In the genomic region with DNA sequence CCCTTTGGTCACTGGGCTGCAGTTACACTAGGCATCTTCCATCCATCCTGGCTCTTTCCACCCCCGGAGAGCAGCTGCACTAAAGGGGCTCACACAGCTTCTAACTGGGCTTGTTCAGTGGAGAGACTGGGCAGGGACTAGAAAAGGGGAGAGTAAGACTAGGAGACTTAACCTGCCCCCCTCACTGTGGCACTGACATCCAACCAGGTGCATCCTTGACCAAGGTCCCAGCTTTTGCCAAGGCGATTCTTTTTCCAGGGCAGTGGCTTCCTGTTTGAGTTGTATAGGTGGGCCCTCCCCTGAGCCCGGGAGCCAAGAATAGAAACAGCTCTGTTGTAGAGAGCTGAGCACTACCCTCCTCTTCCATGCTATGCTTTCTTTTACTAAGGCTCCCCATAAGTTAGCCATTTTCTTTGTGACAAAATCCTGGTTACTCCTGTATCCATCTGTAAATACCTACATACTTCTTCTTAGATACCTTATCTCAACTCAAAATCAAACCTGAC, we compare ENCODE assay signal across 29 mouse cellular contexts. TPM values are rescaled to one million over a fixed set of nuclear protein-coding genes. Genes with fewer than 3 reads are reported as not detected.
DNase-seq lines count a peak whose midpoint lies in the region; ATAC-seq and TF ChIP-seq lines count a peak whose summit lies in the region.
"Had no signal": no experiment of that assay in that cellular context is flagged by ENCODE, and none has a peak within 500 bp of the region (broad histone marks: within the 10 kb centered on the region; RNA-seq: fewer than 3 reads in every experiment).

No protein-coding gene starts in this region.

- peaks cover 8% of the 10 kb centered on the region for H3K36me3 ChIP-seq in heart, embryonic 12.5 days
- peaks cover 5% of the 10 kb centered on the region; the same call in 1 of the 2 replicates for H3K36me3 ChIP-seq in lung, embryonic 14.5 days (ENCODE audit: insufficient read depth)
- peaks cover 4% of the 10 kb centered on the region; the same call in 1 of the 2 replicates for H3K36me3 ChIP-seq in heart, embryonic 15.5 days

- ATAC-seq in heart, embryonic 12.5 days (ENCODE audit: insufficient number of reproducible peaks, low FRiP score) = no peak; the same call in 1 of the 2 replicates
- no peak; the same call in 1 of the 2 replicates for ATAC-seq in lung, embryonic 14.5 days (ENCODE audit: insufficient read depth)
- ATAC-seq in heart, embryonic 15.5 days (replicated peaks; ENCODE audit: insufficient number of reproducible peaks, insufficient read depth, low FRiP score, low read depth) = peak; percentile 55
- ATAC-seq: activated CD4-positive, CD25-positive, alpha-beta regulatory T cell, adult 4 months; forebrain, embryonic 16.5 days; hindbrain, embryonic 16.5 days; intestine, embryonic 15.5 days had no signal

- H3K27ac ChIP-seq in heart, embryonic 12.5 days (ENCODE audit: poor library complexity, severe bottlenecking) = peak overlapping the region; percentile 50
- H3K27ac ChIP-seq in lung, embryonic 14.5 days (ENCODE audit: low read depth) = no peak overlapping the region
- peak overlapping the region; percentile 14; the same call in 1 of the 2 replicates for H3K27ac ChIP-seq in brown adipose tissue, adult 24 weeks (replicated peaks; ENCODE audit: low read depth, low read length)
- peak overlapping the region; percentile 63 for H3K27ac ChIP-seq in heart, embryonic 15.5 days
- H3K27ac ChIP-seq: forebrain, embryonic 10.5 days; intestine, embryonic 15.5 days; left cerebral cortex, adult 2 months; liver, embryonic 13.5 days; neural tube, embryonic 12.5 days had no signal

- no peak overlapping the region for H3K4me3 ChIP-seq in heart, embryonic 12.5 days
- no peak overlapping the region for H3K4me3 ChIP-seq in lung, embryonic 14.5 days (ENCODE audit: low read depth, low read length)
- H3K4me3 ChIP-seq in brown adipose tissue, adult 24 weeks (ENCODE audit: insufficient read depth, low read depth, low read length) = no peak overlapping the region
- H3K4me3 ChIP-seq in heart, embryonic 15.5 days = no peak overlapping the region
- H3K4me3 ChIP-seq: forebrain, embryonic 10.5 days; intestine, embryonic 15.5 days; left cerebral cortex, adult 2 months; liver, embryonic 13.5 days; megakaryocyte, embryonic 14.5 days; neural tube, embryonic 12.5 days had no signal

- 42% methylated on average over 3 of the region's 3 CpGs for WGBS in heart, embryonic 12.5 days
- WGBS in lung, embryonic 14.5 days = 58% methylated on average over 3 of the region's 3 CpGs
- WGBS in heart, embryonic 15.5 days = 49% methylated on average over 3 of the region's 3 CpGs

- peaks cover 20% of the 10 kb centered on the region for H3K4me1 ChIP-seq in heart, embryonic 12.5 days (replicated peaks)
- H3K4me1 ChIP-seq in lung, embryonic 14.5 days (ENCODE audit: insufficient read depth) = no peaks in the 10 kb centered on the region
- peaks cover 12% of the 10 kb centered on the region for H3K4me1 ChIP-seq in brown adipose tissue, adult 24 weeks (ENCODE audit: control insufficient read depth, insufficient read depth, insufficient read length, low read length)
- peaks cover 14% of the 10 kb centered on the region for H3K4me1 ChIP-seq in heart, embryonic 15.5 days (replicated peaks)
- H3K4me1 ChIP-seq: forebrain, embryonic 10.5 days; intestine, embryonic 15.5 days; liver, embryonic 13.5 days; neural tube, embryonic 12.5 days had no signal

- intact Hi-C loops in heart, postnatal 10 days (cut with DNase I) = no loop called here

- TF ChIP-seq CTCF in lung, embryonic 14.5 days (IDR thresholded peaks at IDR 0.05; ENCODE audit: low read depth) = no peak

- H3K4me2 ChIP-seq in heart, embryonic 12.5 days = peak overlapping the region; percentile 8; the same call in 1 of the 2 replicates
- H3K4me2 ChIP-seq in lung, embryonic 14.5 days = no peak overlapping the region
- no peak overlapping the region for H3K4me2 ChIP-seq in heart, embryonic 15.5 days
- H3K4me2 ChIP-seq: intestine, embryonic 15.5 days; liver, embryonic 13.5 days; neural tube, embryonic 12.5 days had no signal

- H3K9ac ChIP-seq in heart, embryonic 12.5 days = no peak overlapping the region
- H3K9ac ChIP-seq in lung, embryonic 14.5 days = no peak overlapping the region
- no peak overlapping the region for H3K9ac ChIP-seq in heart, embryonic 15.5 days
- H3K9ac ChIP-seq: intestine, embryonic 15.5 days; liver, embryonic 13.5 days; neural tube, embryonic 12.5 days had no signal

- no peaks in the 10 kb centered on the region for H3K27me3 ChIP-seq in heart, embryonic 12.5 days (replicated peaks)
- H3K27me3 ChIP-seq in lung, embryonic 14.5 days (ENCODE audit: insufficient read depth, low read length) = no peaks in the 10 kb centered on the region
- no peaks in the 10 kb centered on the region for H3K27me3 ChIP-seq in heart, embryonic 15.5 days
- H3K27me3 ChIP-seq: intestine, embryonic 15.5 days; liver, embryonic 13.5 days; megakaryocyte, embryonic 14.5 days; neural tube, embryonic 12.5 days had no signal

- H3K9me3 ChIP-seq in heart, embryonic 12.5 days (replicated peaks) = no peaks in the 10 kb centered on the region; the same call in 1 of the 2 replicates
- H3K9me3 ChIP-seq in lung, embryonic 14.5 days (ENCODE audit: low read depth, low read length) = no peaks in the 10 kb centered on the region
- no peaks in the 10 kb centered on the region for H3K9me3 ChIP-seq in heart, embryonic 15.5 days (replicated peaks)
- H3K9me3 ChIP-seq: intestine, embryonic 15.5 days; liver, embryonic 13.5 days; megakaryocyte, embryonic 14.5 days; neural tube, embryonic 12.5 days had no signal

- DNase-seq in heart, postnatal 10 days = no peak
- peak; percentile 29 for DNase-seq in lung, embryonic 14.5 days
- no peak for DNase-seq in lung, postnatal 25 days (ENCODE audit: low spot score)
- DNase-seq in thymus, postnatal 10 days (ENCODE audit: low spot score in 2 of 2) = no peak
- DNase-seq: adrenal gland, adult 8-10 months; cerebellum, adult 18-20 months; cerebellum, postnatal 14 days; gastrocnemius, postnatal 25 days; kidney, adult 8-10 months; kidney, postnatal 36 days; layer of hippocampus, adult 9-11 months; liver, embryonic 13.5 days; lung, postnatal 36 days; midbrain, embryonic 14.5 days; retina, postnatal 1 day; spleen, adult 18-20 months; thymus, adult 18-20 months; thymus, postnatal 4 days had no signal

RNA-seq across cellular contexts. Expression of a gene that starts 37.4 kb away (rescaled TPM):
- polyA plus RNA-seq in heart, embryonic 12.5 days (2016; fragmentation: Nextera tagmentation; extraction: Ambion mirVana) = 45.5 and 57.7 TPM in 2 replicates
- total RNA-seq in heart, postnatal 10 days (2021) = 10 to 100 TPM; 79.8 to 85.1 TPM
- 59.4 and 60.8 TPM in 2 replicates for polyA plus RNA-seq in lung, embryonic 14.5 days (2014; fragmentation: Nextera tagmentation; extraction: Ambion mirVana)
- polyA plus RNA-seq in brown adipose tissue, adult 24 weeks (2012; ENCODE audit: insufficient read depth, insufficient read length, missing spikeins) = 20.0 and 24.1 TPM in 2 replicates
- polyA plus RNA-seq in heart, embryonic 15.5 days (2015; fragmentation: Nextera tagmentation; extraction: Ambion mirVana) = 51.3 and 55.4 TPM in 2 replicates
